Mouse (Mus musculus): Measurements from ENCODE around the gene Zfp821. TPM values are rescaled to one million over a fixed set of nuclear protein-coding genes. Genes with fewer than 3 reads are reported as not detected.

The Zfp821 gene
- total and polyA plus RNA-seq, 3 experiments: 3.4 to 5.2 (median 5.1) TPM

DNA sequence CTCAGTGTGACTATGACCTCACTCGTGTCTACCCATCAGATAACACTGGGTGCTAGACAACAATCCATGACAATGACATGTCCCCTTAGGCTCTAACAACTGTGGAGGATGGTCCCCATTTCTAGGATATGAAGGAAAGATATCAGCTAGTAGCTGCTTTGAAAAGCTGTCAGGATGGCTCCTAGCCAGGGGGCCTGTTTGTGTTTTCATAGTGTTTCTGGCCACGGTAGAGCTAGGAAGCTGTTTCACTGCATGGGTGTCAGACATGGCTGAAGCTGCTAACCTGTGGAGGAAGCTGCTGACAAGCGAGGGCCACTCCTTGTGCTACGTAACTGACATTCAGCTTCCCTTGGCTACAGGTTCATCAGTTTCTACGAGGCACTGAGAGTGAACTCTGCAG lies 38.7 kb upstream of the Zfp821 start:
- TF ChIP-seq HCFC1 (IDR thresholded peaks at IDR 0.05; ENCODE audit: low read depth, low read length) (no peak), GABPA (IDR thresholded peaks at IDR 0.05; ENCODE audit: insufficient replicate concordance, low read depth, low read length) (no peak), KAT2A (IDR thresholded peaks at IDR 0.05; ENCODE audit: insufficient replicate concordance, low read length) (no peak), JUN (IDR thresholded peaks at IDR 0.05; ENCODE audit: insufficient read depth, low read depth, low read length) (no peak), PAX5 (IDR thresholded peaks at IDR 0.05; ENCODE audit: low read length) (no peak), UBTF (IDR thresholded peaks at IDR 0.05; ENCODE audit: low read depth, low read length) (no peak), USF2 (conservative IDR thresholded peaks at IDR 0.05; ENCODE audit: low read depth, low read length) (no peak), E2F4 (IDR thresholded peaks at IDR 0.05; ENCODE audit: insufficient replicate concordance, low read depth, low read length) (no peak), ZKSCAN1 (IDR thresholded peaks at IDR 0.05; ENCODE audit: borderline replicate concordance, low read depth, low read length) (no peak), NRF1 (IDR thresholded peaks at IDR 0.05; ENCODE audit: low read depth, low read length) (no peak), MYC (IDR thresholded peaks at IDR 0.05; ENCODE audit: low read depth, low read length) (no peak), CHD2 (IDR thresholded peaks at IDR 0.05; ENCODE audit: low read length) (no peak), ETS1 (conservative IDR thresholded peaks at IDR 0.05; ENCODE audit: low read depth, low read length) (no peak), CTCF (conservative IDR thresholded peaks at IDR 0.05 in 1 of 2, IDR thresholded peaks at IDR 0.05 in 1 of 2; ENCODE audit: low read depth in 2 of 2, low read length in 2 of 2) (no peak), ZMIZ1 (IDR thresholded peaks at IDR 0.05; ENCODE audit: low read depth, low read length) (no peak), RAD21 (IDR thresholded peaks at IDR 0.05; ENCODE audit: low read depth, low read length) (no peak)
- H3K36me3 ChIP-seq (replicated peaks in 1 of 2; ENCODE audit: control insufficient read depth in 1 of 2, insufficient read depth in 1 of 2, low read length in 1 of 2): peaks cover 49 to 77% of the 10 kb centered on the region in 2 experiments
- no peak for DNase-seq (ENCODE audit: extremely low read depth)
- no peak overlapping the region for H3K27ac ChIP-seq (ENCODE audit: insufficient read depth, low read depth)
- no peaks in the 10 kb centered on the region for H3K9me3 ChIP-seq (replicated peaks; ENCODE audit: low read length)
- in situ Hi-C loops (cut with MboI; ENCODE audit: low pct_ligation_motif_present, low pct_unique_long_range_greater_than_20kb, low sequenced_read_pairs): no loop called here
- no peaks in the 10 kb centered on the region for H3K27me3 ChIP-seq (replicated peaks)
- no peak overlapping the region for H3K4me3 ChIP-seq (replicated peaks in 1 of 3; ENCODE audit: low read depth in 2 of 3, low read length in 2 of 3, poor library complexity in 1 of 3)
- H3K4me2 ChIP-seq (ENCODE audit: insufficient read depth, low read depth, poor library complexity, severe bottlenecking): no peak overlapping the region
- H3K9ac ChIP-seq (ENCODE audit: insufficient read depth, low read depth): no peak overlapping the region
- dilution Hi-C loops (cut with MboI; ENCODE audit: extremely low pct_ligation_motif_present, extremely low pct_unique_long_range_greater_than_20kb, low sequenced_read_pairs): no loop called here
- no peaks in the 10 kb centered on the region for H3K79me2 ChIP-seq (replicated peaks; ENCODE audit: control insufficient read depth, extremely low read depth, insufficient read depth, poor library complexity, severe bottlenecking)
- no peaks in the 10 kb centered on the region for H3K4me1 ChIP-seq (ENCODE audit: control insufficient read depth in 1 of 2, insufficient read depth in 2 of 2)

DNA sequence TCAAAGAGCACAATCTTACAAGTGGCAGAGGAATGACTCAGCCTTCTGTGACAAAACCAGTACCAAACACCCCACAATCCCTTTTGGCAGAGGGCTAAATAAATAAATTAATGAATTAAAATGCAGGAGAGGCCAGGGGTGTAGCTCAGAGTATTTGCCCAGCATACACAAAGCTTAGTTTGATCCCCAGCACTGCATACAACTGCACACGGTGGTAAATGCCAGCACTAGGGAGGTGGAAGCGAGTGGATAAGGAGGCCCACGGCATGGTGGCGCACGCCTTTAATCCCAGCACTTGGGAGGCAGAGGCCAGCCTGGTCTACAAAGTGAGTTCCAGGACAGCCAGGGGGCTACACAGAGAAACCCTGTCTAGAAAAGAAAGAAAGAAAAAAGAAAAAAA lies 32.7 kb upstream of the Zfp821 start:
- no peak for TF ChIP-seq NRF1 (IDR thresholded peaks at IDR 0.05; ENCODE audit: low read depth, low read length)
- TF ChIP-seq CHD2 (IDR thresholded peaks at IDR 0.05; ENCODE audit: low read length): no peak
- TF ChIP-seq NELFE (IDR thresholded peaks at IDR 0.05; ENCODE audit: low read depth, low read length): no peak
- dilution Hi-C loops (cut with MboI; ENCODE audit: extremely low pct_ligation_motif_present, extremely low pct_unique_long_range_greater_than_20kb, low sequenced_read_pairs): no loop called here
- no peak for DNase-seq (ENCODE audit: extremely low read depth)
- H3K27me3 ChIP-seq (replicated peaks): no peaks in the 10 kb centered on the region
- in situ Hi-C loops (cut with MboI; ENCODE audit: low pct_ligation_motif_present, low pct_unique_long_range_greater_than_20kb, low sequenced_read_pairs): no loop called here
- no peaks in the 10 kb centered on the region for H3K79me2 ChIP-seq (replicated peaks; ENCODE audit: control insufficient read depth, extremely low read depth, insufficient read depth, poor library complexity, severe bottlenecking)
- H3K4me1 ChIP-seq (ENCODE audit: control insufficient read depth in 1 of 2, insufficient read depth in 2 of 2): no peaks in the 10 kb centered on the region
- H3K36me3 ChIP-seq (replicated peaks in 1 of 2; ENCODE audit: control insufficient read depth in 1 of 2, insufficient read depth in 1 of 2, low read length in 1 of 2): peaks cover 77 to 91% of the 10 kb centered on the region in 2 experiments
- H3K9ac ChIP-seq (ENCODE audit: insufficient read depth, low read depth): no peak overlapping the region
- no peak overlapping the region for H3K27ac ChIP-seq (ENCODE audit: insufficient read depth, low read depth)
- no peak overlapping the region for H3K4me2 ChIP-seq (ENCODE audit: insufficient read depth, low read depth, poor library complexity, severe bottlenecking)
- H3K9me3 ChIP-seq (replicated peaks; ENCODE audit: low read length): no peaks in the 10 kb centered on the region
- no peak overlapping the region for H3K4me3 ChIP-seq (replicated peaks in 1 of 3; ENCODE audit: low read depth in 2 of 3, low read length in 2 of 3, poor library complexity in 1 of 3)

Data from CH12.LX (cell line).